Mouse (Mus musculus) forebrain, embryonic 14.5 days (tissue): Measurements from ENCODE around the gene Tcap. TPM values are rescaled to one million over a fixed set of nuclear protein-coding genes. Genes with fewer than 3 reads are reported as not detected.

Source experiments
- ATAC-seq: fragments of 200-750 bp; cut with Nextera tagmentation; 2 replicates; pipeline ENCODE4 v1.8.0; 2017; ENCODE audit warnings: mild to moderate bottlenecking, moderate library complexity
- DNase-seq: peaks from one replicate; pipeline ENCODE4 v3.0.0-alpha.2; 2015; ENCODE audit warnings: low spot score
- H3K27ac ChIP-seq: fragments of 300-500 bp; sonication (generic); 2 replicates; pipeline ENCODE4 v1.5.1; 2014; ENCODE audit warnings: low read depth, mild to moderate bottlenecking, control low read depth, low read length, moderate library complexity
- H3K27me3 ChIP-seq: fragments of 300-500 bp; sonication (generic); replicated peaks from 2 replicates; pipeline ENCODE4 v1.6.1; 2014; ENCODE audit warnings: low read length, control low read depth, mixed read lengths; ENCODE audit not compliant: control insufficient read depth, insufficient read depth
- H3K36me3 ChIP-seq: fragments of 300-500 bp; sonication (generic); 2 replicates; pipeline ENCODE4 v1.6.1; 2014; ENCODE audit warnings: low read length, control low read depth; ENCODE audit not compliant: control insufficient read depth, insufficient read depth
- H3K4me1 ChIP-seq: fragments of 300-500 bp; sonication (generic); 2 replicates; pipeline ENCODE4 v1.6.1; 2014; ENCODE audit warnings: antibody characterized with exemption, low read length, control low read depth; ENCODE audit not compliant: control insufficient read depth, insufficient read depth
- H3K4me2 ChIP-seq: fragments of 300-500 bp; sonication (generic); 2 replicates; pipeline ENCODE4 v1.6.1; 2014; ENCODE audit warnings: mild to moderate bottlenecking, control low read depth, low read length
- H3K4me3 ChIP-seq: fragments of 300-500 bp; sonication (generic); 2 replicates; pipeline ENCODE4 v1.5.1; 2014; ENCODE audit warnings: low read depth, low read length, control low read depth
- H3K9ac ChIP-seq: fragments of 300-500 bp; sonication (generic); 2 replicates; pipeline ENCODE4 v1.6.1; 2014; ENCODE audit warnings: mild to moderate bottlenecking, low read length, control low read depth, moderate library complexity
- H3K9me3 ChIP-seq: fragments of 300-500 bp; sonication (generic); replicated peaks from 2 replicates; pipeline ENCODE4 v1.6.1; 2016; ENCODE audit warnings: low read length, control low read depth, mixed read lengths; ENCODE audit not compliant: control insufficient read depth
- WGBS: fragments of 180-500 bp; shearing (Covaris S2); extraction: QIAGEN DNeasy Blood & Tissue Kit; methylation state at CpG from one replicate; pipeline ENCODE4 v1.1.7; 2014; 5-methylcytosine and 5-hydroxymethylcytosine counted together
- polyA plus RNA-seq: library from polyadenylated mRNA; unstranded; fragments of >200 nt; fragmentation: Nextera tagmentation; extraction: Ambion mirVana; gene quantifications from 2 replicates; pipeline ENCODE4 v1.2.1, GENCODE M21; 2014

The Tcap gene
- polyA plus RNA-seq, 1 experiment from 2014 or later, result not detected

DNA sequence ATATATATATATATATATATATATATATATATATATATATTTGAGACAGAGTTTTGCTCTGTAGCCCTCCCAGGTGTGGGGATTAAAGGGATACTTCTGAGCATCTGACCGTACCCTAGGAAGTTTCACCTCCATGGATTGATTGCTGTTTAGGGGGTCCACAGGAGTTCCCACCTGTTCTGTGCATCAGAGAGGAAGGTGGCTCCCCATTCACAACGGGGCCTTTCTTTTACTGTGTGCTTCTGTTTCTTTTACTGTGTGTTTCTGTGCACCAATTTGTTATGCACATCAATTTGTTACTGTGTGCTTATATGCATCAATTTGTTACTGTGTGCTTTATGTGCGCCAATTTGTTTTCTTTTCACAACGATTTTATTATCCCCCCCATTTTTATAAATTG is 42.4 kb upstream of the Tcap start:
- peaks cover 32% of the 10 kb centered on the region for H3K27me3 ChIP-seq
- H3K27ac ChIP-seq, result no peak overlapping the region
- peaks cover 17% of the 10 kb centered on the region for H3K4me1 ChIP-seq
- WGBS, result 66% methylated on average over 4 of the region's 4 CpGs
- H3K9me3 ChIP-seq, result no peaks in the 10 kb centered on the region
- no peak overlapping the region for H3K4me3 ChIP-seq
- H3K9ac ChIP-seq, result no peak overlapping the region
- DNase-seq (no peak), ATAC-seq (no peak)
- no peaks in the 10 kb centered on the region for H3K36me3 ChIP-seq
- H3K4me2 ChIP-seq, result no peak overlapping the region

DNA sequence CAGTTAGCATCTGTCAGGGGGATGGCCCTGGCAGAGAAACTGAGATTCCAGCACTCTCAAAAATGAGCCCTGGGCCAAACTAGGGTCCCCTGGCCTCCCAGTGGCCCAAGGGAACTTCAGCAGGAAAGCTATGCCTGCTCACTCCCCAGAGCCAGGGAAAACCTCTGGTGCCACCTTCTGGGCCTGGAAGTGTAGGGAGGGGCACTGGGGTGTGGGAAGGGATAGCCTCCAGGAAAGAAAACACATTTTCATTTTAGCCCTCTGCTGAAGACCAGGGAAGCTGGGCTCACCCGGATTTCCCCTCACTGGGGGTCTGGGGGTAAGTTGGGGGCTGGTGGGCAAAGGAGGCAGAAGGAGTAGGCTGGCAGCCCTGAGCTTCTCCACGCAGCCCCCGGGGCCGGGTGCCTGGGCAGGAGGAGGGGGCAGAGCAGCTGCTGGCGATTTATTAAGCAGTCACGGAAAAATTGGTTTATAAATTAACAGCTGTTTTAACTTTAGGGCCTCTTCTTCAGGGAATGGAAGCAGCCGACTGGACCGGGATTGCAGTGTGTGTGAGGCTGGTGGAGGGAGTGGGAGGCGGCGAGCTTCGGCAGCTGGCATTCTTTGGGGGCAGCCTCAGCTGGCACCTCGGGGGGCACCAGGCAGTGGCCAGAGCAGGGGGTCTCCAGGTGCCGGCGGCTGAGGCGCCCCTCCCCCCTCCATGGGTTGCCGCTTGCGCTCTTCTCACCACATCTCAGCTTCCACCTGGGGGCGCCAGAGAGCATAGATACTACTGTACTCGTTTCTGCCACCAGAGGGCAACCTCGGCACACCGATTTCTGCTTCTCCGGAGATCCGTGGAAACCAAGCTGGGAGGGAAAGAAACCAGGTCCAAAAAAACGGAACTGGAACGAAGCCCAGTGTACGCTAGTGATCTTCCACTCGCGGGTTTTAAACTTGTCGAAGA is 41.3 kb upstream of the Tcap start:
- no peaks in the 10 kb centered on the region for H3K36me3 ChIP-seq
- peak overlapping the region; percentile 51 for H3K4me2 ChIP-seq
- H3K9ac ChIP-seq, result peak overlapping the region; percentile 40; the same call in 1 of the 2 replicates
- under 1% methylated on average over 29 of the region's 29 CpGs for WGBS
- peaks cover 17% of the 10 kb centered on the region for H3K4me1 ChIP-seq
- no peaks in the 10 kb centered on the region for H3K9me3 ChIP-seq
- DNase-seq, result peak; percentile 91
- no peak overlapping the region; the same call in 1 of the 2 replicates for H3K27ac ChIP-seq
- ATAC-seq, result peak; percentile 47
- H3K4me3 ChIP-seq, result peak overlapping the region; percentile 23
- peaks cover 32% of the 10 kb centered on the region for H3K27me3 ChIP-seq

DNA sequence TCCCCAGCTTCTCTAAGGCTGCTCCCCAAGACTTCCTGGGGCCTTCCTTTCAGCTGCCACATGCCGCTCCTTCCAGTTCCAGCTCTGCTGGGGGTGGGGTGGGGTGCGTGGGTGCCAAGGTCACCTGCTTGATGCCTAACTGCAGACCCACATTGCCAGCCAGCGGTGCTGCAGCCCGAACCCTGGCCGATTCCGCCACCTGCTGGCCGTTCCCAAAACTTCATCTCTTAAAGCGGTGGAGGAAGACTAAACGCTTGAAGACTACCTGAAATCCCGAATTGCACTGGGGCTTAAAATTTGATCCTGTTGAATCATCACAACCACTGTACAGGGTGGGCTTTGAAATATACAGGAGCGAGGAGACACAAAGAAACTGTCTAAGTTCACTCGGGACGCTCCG is 38.4 kb upstream of the Tcap start:
- Histone ChIP-seq H3K36me3 (no peaks in the 10 kb centered on the region), H3K27ac (no peak overlapping the region), H3K27me3 (peaks cover 49% of the 10 kb centered on the region), H3K4me2 (peak overlapping the region; percentile 39), H3K9ac (no peak overlapping the region), H3K9me3 (no peaks in the 10 kb centered on the region), H3K4me1 (peaks cover 15% of the 10 kb centered on the region), H3K4me3 (no peak overlapping the region)
- DNase-seq (peak; percentile 79), ATAC-seq (no peak)
- under 1% methylated on average over 14 of the region's 14 CpGs for WGBS

DNA sequence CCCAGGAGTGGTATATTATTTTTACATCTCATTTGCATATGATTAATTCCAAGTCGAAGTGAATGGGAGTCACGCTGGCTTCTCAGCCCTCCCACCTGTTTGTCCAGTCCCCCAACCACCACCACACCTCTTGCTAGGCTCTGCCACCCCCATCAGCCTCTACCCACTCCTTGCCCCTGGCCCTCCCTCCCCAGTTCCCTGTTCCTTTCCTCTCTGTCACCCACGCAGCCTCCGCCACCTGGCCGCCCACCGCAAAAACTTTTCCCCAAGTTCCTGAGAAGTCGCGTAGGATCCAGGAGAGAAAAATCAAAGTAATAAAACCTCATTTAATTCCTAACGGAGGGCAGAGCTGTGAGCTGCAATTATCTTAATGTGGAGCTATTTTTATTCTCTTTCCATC is 37.4 kb upstream of the Tcap start:
- Histone ChIP-seq H3K4me1 (peaks cover 11% of the 10 kb centered on the region), H3K4me3 (no peak overlapping the region), H3K36me3 (no peaks in the 10 kb centered on the region), H3K9me3 (no peaks in the 10 kb centered on the region), H3K27ac (no peak overlapping the region), H3K9ac (no peak overlapping the region), H3K4me2 (no peak overlapping the region), H3K27me3 (peaks cover 58% of the 10 kb centered on the region)
- WGBS, result 3% methylated on average over 9 of the region's 9 CpGs
- ATAC-seq (no peak), DNase-seq (no peak)

DNA sequence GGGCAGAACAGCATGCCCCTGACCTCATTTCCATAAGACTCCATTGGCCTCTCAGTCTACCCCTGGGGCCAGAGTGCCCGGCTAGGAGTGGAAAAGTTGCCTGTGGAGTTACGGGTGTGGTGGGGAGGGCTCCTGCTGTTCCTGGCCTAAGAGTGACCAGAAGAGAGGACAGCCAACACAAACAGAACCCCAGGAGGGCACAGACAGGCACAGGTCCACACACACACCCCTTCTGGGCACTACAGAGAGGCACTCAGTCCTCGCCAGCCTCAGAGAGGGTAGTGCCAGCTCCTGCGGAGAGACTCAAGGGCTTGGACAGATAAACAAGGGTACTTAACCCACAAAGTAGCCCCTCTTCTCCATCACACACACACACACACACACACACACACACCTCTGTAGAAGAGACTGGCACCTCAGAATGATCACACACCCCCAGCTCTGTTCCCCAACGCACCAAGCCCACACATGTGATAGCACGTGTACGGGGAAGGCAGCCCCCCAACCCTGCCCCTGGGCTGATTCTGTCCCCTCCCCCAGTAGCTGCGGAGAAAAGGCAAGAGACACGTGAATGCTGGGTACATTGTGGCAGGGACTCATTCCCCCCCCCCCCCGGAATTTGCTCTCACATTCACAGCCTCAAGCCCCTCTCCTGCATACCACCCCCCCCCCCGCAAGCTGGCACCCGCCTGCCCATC is 36.1 kb upstream of the Tcap start:
- peak; percentile 21; the same call in 1 of the 2 replicates for ATAC-seq
- Histone ChIP-seq H3K9ac (peak overlapping the region; percentile 25), H3K4me2 (peak overlapping the region; percentile 95), H3K27ac (no peak overlapping the region), H3K4me3 (peak overlapping the region; percentile 47; the same call in 1 of the 2 replicates), H3K36me3 (no peaks in the 10 kb centered on the region), H3K27me3 (peaks cover 66% of the 10 kb centered on the region), H3K4me1 (peaks cover 5% of the 10 kb centered on the region), H3K9me3 (no peaks in the 10 kb centered on the region)
- 8% methylated on average over 10 of the region's 12 CpGs for WGBS
- no peak for DNase-seq

DNA sequence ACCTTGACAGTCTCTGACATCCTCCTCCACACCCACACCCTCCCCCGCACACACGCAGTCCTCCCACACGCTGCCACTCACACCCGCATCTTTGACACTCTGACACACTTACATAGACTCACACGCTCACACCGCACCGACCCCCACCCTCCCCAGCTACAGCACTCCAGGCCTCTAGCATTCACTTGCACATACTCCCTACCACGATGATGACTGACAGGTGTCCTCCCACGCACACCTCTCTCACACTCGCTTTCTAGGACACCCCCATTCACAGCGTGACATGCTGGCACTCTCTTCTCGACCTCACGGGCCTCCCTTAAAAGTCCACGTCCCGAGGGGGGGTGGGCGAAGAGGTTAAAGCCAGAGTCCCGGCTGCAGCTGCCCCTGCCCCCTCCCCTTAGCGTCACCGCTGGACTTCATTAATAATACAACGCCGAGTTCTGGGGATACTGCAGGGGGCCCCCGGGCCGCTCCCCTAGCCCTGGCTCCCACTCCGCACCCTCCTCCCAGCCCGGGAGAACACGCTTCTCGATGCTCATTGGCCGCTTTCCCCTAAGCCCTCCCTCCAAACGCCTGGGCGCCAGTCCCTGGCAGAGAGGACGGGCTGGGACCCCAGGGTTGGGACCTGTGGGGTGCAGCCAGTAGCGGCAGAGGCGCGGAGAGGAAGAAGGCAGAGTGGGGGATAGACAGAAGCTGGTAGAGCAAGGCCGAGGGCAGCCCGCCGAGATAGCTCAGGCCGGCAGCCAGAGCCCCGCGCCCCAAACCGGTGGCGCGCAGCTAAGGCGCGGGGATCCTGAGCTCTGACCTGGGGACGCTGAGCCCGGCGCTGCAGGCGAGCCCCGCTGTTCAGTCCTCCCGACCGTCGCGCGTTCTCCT is 35.3 kb upstream of the Tcap start, which contains the start of gene Ppp1r1b:
Gene Ppp1r1b (plus strand): TSS at position 322 of the 879 bp plus-strand sequence.
- H3K4me3 ChIP-seq, result peak within 1 kb of the TSS; percentile 47
- peaks cover 5% of the 10 kb centered on the region for H3K4me1 ChIP-seq
- peaks cover 66% of the 10 kb centered on the region for H3K27me3 ChIP-seq
- DNase-seq, result peak; percentile 76
- peak; percentile 83 for ATAC-seq
- no peaks in the 10 kb centered on the region for H3K9me3 ChIP-seq
- peak within 1 kb of the TSS; percentile 65 for H3K9ac ChIP-seq
- peak within 1 kb of the TSS; percentile 95 for H3K4me2 ChIP-seq
- H3K27ac ChIP-seq, result no peak within 1 kb of the TSS
- under 1% methylated on average over 52 of the region's 55 CpGs for WGBS
- H3K36me3 ChIP-seq, result no peaks in the 10 kb centered on the region

DNA sequence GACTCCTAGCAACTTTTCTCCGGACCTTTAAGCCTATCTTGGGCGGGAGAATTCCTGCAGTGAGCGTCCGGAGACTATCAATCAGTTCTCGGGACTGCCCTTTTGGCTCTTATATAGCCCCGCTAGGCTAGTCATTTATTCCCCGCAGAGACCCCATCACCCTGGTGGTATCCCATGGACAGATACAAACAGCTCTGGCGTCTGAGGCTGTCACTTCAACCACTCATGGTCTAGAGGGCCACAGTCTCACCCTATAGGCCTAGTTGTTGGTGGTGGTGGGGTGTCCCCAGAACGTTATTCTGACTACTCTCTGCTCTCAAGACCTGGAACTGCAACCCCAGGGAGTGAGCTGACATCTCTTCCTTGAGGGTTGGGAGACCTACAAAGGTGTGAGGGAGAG is 34.3 kb upstream of the Tcap start:
- Histone ChIP-seq H3K4me1 (peaks cover 5% of the 10 kb centered on the region), H3K4me3 (peak overlapping the region; percentile 47), H3K27ac (no peak overlapping the region), H3K27me3 (peaks cover 66% of the 10 kb centered on the region), H3K4me2 (peak overlapping the region; percentile 95), H3K9me3 (no peaks in the 10 kb centered on the region), H3K9ac (peak overlapping the region; percentile 65), H3K36me3 (no peaks in the 10 kb centered on the region)
- ATAC-seq (no peak), DNase-seq (no peak)
- 2% methylated on average over 9 of the region's 9 CpGs for WGBS

DNA sequence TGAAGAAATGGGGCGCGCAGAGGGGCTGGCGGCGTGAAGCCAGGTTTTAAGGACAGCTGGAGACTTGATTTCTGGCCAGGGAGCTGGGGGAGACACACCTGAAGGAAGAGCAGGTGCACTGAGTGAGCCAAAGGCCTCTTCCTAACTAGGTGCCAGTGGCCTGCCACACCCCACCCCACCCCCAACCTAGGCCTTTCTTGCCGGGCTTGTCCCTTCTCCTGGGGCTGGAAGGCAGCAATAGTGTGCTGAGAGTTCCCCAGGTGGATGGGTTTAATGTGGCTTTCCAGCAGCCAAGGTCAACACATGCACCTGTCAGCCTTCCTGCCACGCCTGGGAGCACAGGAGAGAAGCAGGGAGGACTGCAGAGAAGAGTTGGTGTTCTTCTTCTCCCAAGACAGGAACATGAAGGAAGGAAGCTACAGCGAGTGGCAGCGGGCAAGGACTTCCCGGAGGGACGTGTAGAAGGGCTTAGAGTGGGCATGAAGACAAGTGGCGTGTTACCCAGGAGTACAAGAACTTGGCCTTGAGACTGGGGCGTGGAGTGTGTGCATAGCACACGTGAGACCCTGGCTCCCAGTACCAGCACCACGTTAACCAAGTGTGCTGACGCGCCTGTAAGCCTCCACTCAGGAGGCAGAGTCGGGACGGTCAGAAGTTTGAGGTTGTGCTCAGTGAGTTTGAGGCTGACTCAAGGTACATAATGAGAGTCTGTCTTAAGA is 31.2 kb upstream of the Tcap start:
- Histone ChIP-seq H3K4me2 (no peak overlapping the region), H3K4me1 (peaks cover 5% of the 10 kb centered on the region), H3K36me3 (no peaks in the 10 kb centered on the region), H3K4me3 (no peak overlapping the region), H3K9me3 (no peaks in the 10 kb centered on the region), H3K27ac (no peak overlapping the region), H3K9ac (no peak overlapping the region), H3K27me3 (peaks cover 44% of the 10 kb centered on the region)
- ATAC-seq, result no peak
- DNase-seq, result no peak
- 77% methylated on average over 18 of the region's 18 CpGs for WGBS
